ENCODE assay signal across 16 mouse cellular contexts in genomic region chr13:93453275-93453674, GRCm38 (mm10). TPM values are rescaled to one million over a fixed set of nuclear protein-coding genes. Genes with fewer than 3 reads are reported as not detected.
DNase-seq lines count a peak whose midpoint lies in the region; ATAC-seq lines count a peak whose summit lies in the region.
"Had no signal": no experiment of that assay in that cellular context is flagged by ENCODE, and none has a peak within 500 bp of the region (broad histone marks: within the 10 kb centered on the region; RNA-seq: fewer than 3 reads in every experiment).

No protein-coding gene starts in this region.

- peak overlapping the region; percentile 25; the same call in 1 of the 2 replicates for H3K27ac ChIP-seq in forebrain, embryonic 13.5 days
- H3K27ac ChIP-seq in forebrain, embryonic 11.5 days (ENCODE audit: low read depth, low read length): no peak overlapping the region
- no peak overlapping the region for H3K27ac ChIP-seq in forebrain, embryonic 16.5 days (ENCODE audit: low read length)
- H3K27ac ChIP-seq: embryonic facial prominence, embryonic 12.5 days; liver, embryonic 13.5 days; midbrain, embryonic 12.5 days; neural tube, embryonic 12.5 days had no signal

- no peaks in the 10 kb centered on the region for H3K27me3 ChIP-seq in forebrain, embryonic 13.5 days
- H3K27me3 ChIP-seq in forebrain, embryonic 11.5 days (ENCODE audit: control insufficient read depth, insufficient read depth, low read length): no peaks in the 10 kb centered on the region
- H3K27me3 ChIP-seq in forebrain, embryonic 16.5 days (replicated peaks; ENCODE audit: control insufficient read depth, insufficient read depth, low read length): no peaks in the 10 kb centered on the region
- H3K27me3 ChIP-seq: embryonic facial prominence, embryonic 12.5 days; liver, embryonic 13.5 days; midbrain, embryonic 12.5 days; neural tube, embryonic 12.5 days had no signal

- no peak for DNase-seq in forebrain, embryonic 11.5 days (ENCODE audit: low spot score)
- peak; percentile 58 for DNase-seq in cerebellum, adult 11 months
- peak; percentile 34 to 65 for DNase-seq in left cerebral cortex, postnatal 25 days (ENCODE audit: low spot score in 2 of 2)
- DNase-seq in natural killer cell, adult 2 months (ENCODE audit: low spot score in 2 of 2): no peak
- DNase-seq in gastrocnemius, postnatal 14 days: no peak
- DNase-seq in adrenal gland, postnatal 25 days: no peak
- DNase-seq: adrenal gland, adult 8-10 months; heart, adult 11 months; liver, embryonic 13.5 days; lung, postnatal 14 days; thymus, postnatal 4 days had no signal

- no peak overlapping the region for H3K4me3 ChIP-seq in forebrain, embryonic 13.5 days
- no peak overlapping the region for H3K4me3 ChIP-seq in forebrain, embryonic 11.5 days (ENCODE audit: low read depth, low read length)
- H3K4me3 ChIP-seq in forebrain, embryonic 16.5 days (replicated peaks; ENCODE audit: low read length): no peak overlapping the region
- H3K4me3 ChIP-seq: embryonic facial prominence, embryonic 12.5 days; liver, embryonic 13.5 days; midbrain, embryonic 12.5 days; neural tube, embryonic 12.5 days had no signal

- H3K4me2 ChIP-seq in forebrain, embryonic 13.5 days: no peak overlapping the region
- H3K4me2 ChIP-seq in forebrain, embryonic 11.5 days (ENCODE audit: low read depth, low read length, severe bottlenecking): no peak overlapping the region
- no peak overlapping the region for H3K4me2 ChIP-seq in forebrain, embryonic 16.5 days (ENCODE audit: low read length)
- H3K4me2 ChIP-seq: embryonic facial prominence, embryonic 12.5 days; liver, embryonic 13.5 days; midbrain, embryonic 12.5 days; neural tube, embryonic 12.5 days had no signal

- no peaks in the 10 kb centered on the region for H3K4me1 ChIP-seq in forebrain, embryonic 13.5 days
- no peaks in the 10 kb centered on the region for H3K4me1 ChIP-seq in forebrain, embryonic 11.5 days (replicated peaks; ENCODE audit: control insufficient read depth, insufficient read depth, low read length)
- H3K4me1 ChIP-seq in forebrain, embryonic 16.5 days (replicated peaks; ENCODE audit: control insufficient read depth, insufficient read depth, low read length): no peaks in the 10 kb centered on the region
- H3K4me1 ChIP-seq: embryonic facial prominence, embryonic 12.5 days; liver, embryonic 13.5 days; midbrain, embryonic 12.5 days; neural tube, embryonic 12.5 days had no signal

- ATAC-seq in forebrain, embryonic 13.5 days: peak; percentile 55; the same call in 1 of the 2 replicates
- ATAC-seq in forebrain, embryonic 11.5 days (replicated peaks; ENCODE audit: low FRiP score): no peak
- ATAC-seq in forebrain, embryonic 16.5 days: peak; percentile 81

- 86% methylated on average over 6 of the region's 6 CpGs for WGBS in forebrain, embryonic 13.5 days
- WGBS in forebrain, embryonic 11.5 days: 91% methylated on average over 6 of the region's 6 CpGs
- WGBS in forebrain, embryonic 16.5 days: 59% methylated on average over 6 of the region's 6 CpGs

- H3K9ac ChIP-seq in forebrain, embryonic 13.5 days: no peak overlapping the region
- no peak overlapping the region for H3K9ac ChIP-seq in forebrain, embryonic 11.5 days (ENCODE audit: low read length)
- H3K9ac ChIP-seq in forebrain, embryonic 16.5 days (replicated peaks; ENCODE audit: low read depth, low read length): no peak overlapping the region
- H3K9ac ChIP-seq: embryonic facial prominence, embryonic 12.5 days; liver, embryonic 13.5 days; midbrain, embryonic 12.5 days; neural tube, embryonic 12.5 days had no signal

- intact Hi-C loops in left cerebral cortex, postnatal 25 days (cut with DNase I): no loop called here
- intact Hi-C loops in gastrocnemius, postnatal 14 days (cut with DNase I; ENCODE audit: low total_unique reads): no loop called here

- no peaks in the 10 kb centered on the region for H3K9me3 ChIP-seq in forebrain, embryonic 13.5 days (replicated peaks)
- no peaks in the 10 kb centered on the region for H3K9me3 ChIP-seq in forebrain, embryonic 11.5 days (ENCODE audit: control insufficient read depth, low read length)
- H3K9me3 ChIP-seq in forebrain, embryonic 16.5 days (ENCODE audit: control insufficient read depth, low read length): no peaks in the 10 kb centered on the region
- H3K9me3 ChIP-seq: embryonic facial prominence, embryonic 12.5 days; liver, embryonic 13.5 days; midbrain, embryonic 12.5 days; neural tube, embryonic 12.5 days had no signal

- H3K36me3 ChIP-seq in forebrain, embryonic 13.5 days (ENCODE audit: poor library complexity, severe bottlenecking): peaks cover 47% of the 10 kb centered on the region
- H3K36me3 ChIP-seq in forebrain, embryonic 11.5 days (ENCODE audit: control insufficient read depth, insufficient read depth, low read length): no peaks in the 10 kb centered on the region; the same call in 1 of the 2 replicates
- peaks cover 14% of the 10 kb centered on the region for H3K36me3 ChIP-seq in forebrain, embryonic 16.5 days (ENCODE audit: control insufficient read depth, insufficient read depth)

RNA-seq across cellular contexts. Expression of gene Jmy, which starts 46.3 kb away (rescaled TPM):
- polyA plus RNA-seq in forebrain, embryonic 13.5 days (2015; fragmentation: Nextera tagmentation; extraction: Ambion mirVana): 4.8 and 5.4 TPM in 2 replicates
- polyA plus RNA-seq in forebrain, embryonic 11.5 days (2014; fragmentation: Nextera tagmentation; extraction: Ambion mirVana): 3.8 and 3.9 TPM in 2 replicates
- 6.5 and 7.7 TPM in 2 replicates for polyA plus RNA-seq in forebrain, embryonic 16.5 days (2015; fragmentation: Nextera tagmentation; extraction: Ambion mirVana)
- total RNA-seq in left cerebral cortex, postnatal 25 days (2021): 10 to 100 TPM; 35.0 to 41.9 TPM
- total RNA-seq in gastrocnemius, postnatal 14 days (2021): 10 to 100 TPM; 19.4 to 25.9 TPM
- total RNA-seq in adrenal gland, postnatal 25 days (2021): 45.0 and 54.6 TPM in 2 replicates

Comparison
In these comparisons a context has a peak if more than half of its experiments do, and no peak if none do; other contexts are left out.
1. DNase-seq: peak in cerebellum, adult 11 months (single experiment) and left cerebral cortex, postnatal 25 days (2 of 2); none in forebrain, embryonic 11.5 days (single experiment), natural killer cell, adult 2 months (0 of 2), gastrocnemius, postnatal 14 days (single experiment) and adrenal gland, postnatal 25 days (single experiment).